Mouse (Mus musculus) liver, embryonic 14 days (tissue): ENCODE data around the gene Pp2d1. TPM values are rescaled to one million over a fixed set of nuclear protein-coding genes. Genes with fewer than 3 reads are reported as not detected.

ENCODE experiments used
- polyA plus RNA-seq: library from polyadenylated mRNA; depleted of rRNA; stranded (reverse); fragments of >200 nt; gene quantifications from 2 replicates; pipeline ENCODE4 v1.2.3, GENCODE M21; 2012; rRNA removed

The Pp2d1 gene
- polyA plus RNA-seq = not detected in 2 replicates

GRCm38 (mm10) chr17:53539351-53539750 is at the start of gene Pp2d1:
Pp2d1 (minus strand) TSS chr17:53539451.

GRCm38 (mm10) chr17:53566161-53566918 is 27.1 kb upstream of the Pp2d1 start, which contains the start of gene Kat2b:
Kat2b (plus strand) TSS chr17:53566861.

GRCm38 (mm10) chr17:53478858-53479603 is 60.2 kb downstream of the Pp2d1 start, which contains the start of gene Rab5a:
Rab5a (plus strand) TSS chr17:53479234.

GRCm38 (mm10) chr17:53462603-53463495 is 76.4 kb downstream of the Pp2d1 start, which contains the start of gene Efhb:
Efhb (minus strand) TSS chr17:53463321.

Other genes with a start within 250 kb of the Pp2d1 start
- 0.02 TPM in 2 replicates for gene Efhb, start 76.1 kb downstream of the Pp2d1 start, polyA plus RNA-seq
- 14.7 and 17.4 TPM in 2 replicates for gene Rab5a, start 60.2 kb downstream of the Pp2d1 start, polyA plus RNA-seq
- 5.6 and 6.5 TPM in 2 replicates for gene Kat2b, start 27.4 kb upstream of the Pp2d1 start, polyA plus RNA-seq
- 15.7 and 17.1 TPM in 2 replicates for gene Sgo1, start 149.9 kb upstream of the Pp2d1 start, polyA plus RNA-seq